Mouse (Mus musculus): ENCODE results near the gene Zup1. TPM values are rescaled to one million over a fixed set of nuclear protein-coding genes. Genes with fewer than 3 reads are reported as not detected.
"Not testable (repeated sequence)": the region's sequence is repeated elsewhere in the genome, so short reads cannot be mapped to it uniquely, and the experiment has no call there.

The Zup1 gene
- total RNA-seq (2022): 10 to 100 TPM; 17.3 to 26.7 (median 20.7) TPM

- peak; percentile 81 for DNase-seq
Measured at GRCm38 (mm10) chr10:33950803-33951583, at the start of gene Zup1. TSS of gene Zup1 (minus strand) at chr10:33951269.

DNA sequence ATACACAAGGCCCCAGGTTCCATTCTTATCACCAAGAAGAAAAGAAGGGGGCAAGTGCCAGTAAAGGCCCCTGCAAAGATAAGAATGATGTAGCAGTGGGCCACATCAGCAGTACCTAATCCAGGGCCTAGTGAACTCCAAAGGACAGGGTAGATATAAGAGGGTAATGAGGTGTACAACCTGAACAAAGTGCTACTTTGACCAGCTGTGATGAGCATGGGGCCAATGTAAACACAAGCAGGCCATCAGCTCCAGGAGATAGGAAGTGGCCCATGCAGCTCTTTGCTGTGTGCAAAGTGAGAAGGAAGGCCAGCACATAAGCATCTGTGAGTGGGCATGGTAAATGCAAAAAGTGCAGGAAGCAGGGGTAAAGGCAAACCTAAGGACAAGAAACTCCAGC, 47.3 kb upstream of the Zup1 start:
- no peak for DNase-seq

- DNase-seq: not testable (repeated sequence)
Measured at GRCm38 (mm10) chr10:33996686-33997085, 45.6 kb upstream of the Zup1 start.

- DNase-seq: peak; percentile 35
Measured at GRCm38 (mm10) chr10:33986771-33987170, 35.7 kb upstream of the Zup1 start.

GRCm38 (mm10) chr10:33974781-33975494, 23.9 kb upstream of the Zup1 start:
- no peak for DNase-seq

GRCm38 (mm10) chr10:33952509-33952908, 1.4 kb upstream of the Zup1 start:
- no peak for DNase-seq

DNA sequence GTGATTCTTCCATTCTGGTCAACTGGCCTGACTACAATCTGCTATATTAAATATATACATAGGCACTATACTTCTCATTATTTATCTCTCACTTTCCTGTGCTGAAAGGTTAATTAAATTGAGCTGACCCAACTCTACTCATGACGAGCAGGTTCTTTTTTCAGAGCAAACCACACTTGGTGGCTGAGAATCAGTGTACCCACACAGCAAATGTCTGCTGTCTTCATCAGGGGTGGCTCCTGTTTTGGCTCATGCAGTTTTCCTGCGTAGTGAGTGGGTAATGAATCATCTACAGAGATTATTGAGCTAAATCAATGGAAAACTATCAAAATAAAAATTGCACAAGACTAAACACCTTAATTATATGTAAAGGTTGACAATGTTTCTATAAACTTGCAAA, 4.7 kb downstream of the Zup1 start:
- DNase-seq: no peak

DNA sequence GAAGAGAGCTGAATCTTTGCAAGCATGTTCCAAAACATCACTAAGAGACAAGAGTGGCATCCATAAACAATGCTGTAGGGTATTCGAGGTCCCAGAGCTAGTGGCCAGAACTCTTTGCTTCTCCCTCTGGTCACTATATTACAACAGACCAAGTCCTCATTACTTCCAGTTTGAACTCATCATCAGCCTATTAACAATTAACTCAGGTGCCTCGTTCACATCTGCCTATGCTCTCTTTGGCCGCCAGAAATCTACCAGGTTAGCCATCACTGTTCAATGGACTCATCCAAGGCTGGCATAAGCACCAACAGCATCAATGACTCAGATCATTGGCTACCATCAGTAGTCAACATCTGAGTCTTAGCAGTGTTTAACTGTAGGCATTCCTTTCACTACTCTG, 5.7 kb downstream of the Zup1 start:
- DNase-seq: no peak

- DNase-seq: no peak
Measured at GRCm38 (mm10) chr10:33940702-33941101, 10.4 kb downstream of the Zup1 start.

- no peak for DNase-seq
Measured at GRCm38 (mm10) chr10:33905489-33905888, 45.6 kb downstream of the Zup1 start.

GRCm38 (mm10) chr10:33904530-33905481, 46.3 kb downstream of the Zup1 start, which contains the start of gene Rsph4a:
TSS of gene Rsph4a (plus strand) at chr10:33905111.
- DNase-seq: peak; percentile 31

- DNase-seq: not testable (repeated sequence)
Measured at GRCm38 (mm10) chr10:33901520-33901919, 49.5 kb downstream of the Zup1 start.

DNA sequence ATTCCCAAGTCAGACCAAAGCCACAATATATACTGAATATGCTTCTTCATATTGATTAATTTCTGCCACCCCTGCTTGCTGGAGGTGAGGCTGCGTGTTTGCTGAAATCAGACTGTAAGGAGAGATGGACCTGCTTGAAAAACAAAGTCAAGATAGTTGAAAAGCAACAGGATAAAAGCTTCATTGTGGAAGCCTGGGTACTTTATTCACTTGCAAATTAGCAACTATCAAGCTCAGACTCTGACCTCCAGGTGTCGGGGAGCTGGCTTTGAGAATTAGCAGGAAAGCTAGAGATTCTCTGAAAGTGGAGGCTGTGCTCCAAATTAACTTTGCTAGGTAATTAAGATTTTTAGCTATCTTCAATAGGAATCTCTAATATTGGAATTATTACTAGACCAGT, 68.7 kb downstream of the Zup1 start:
- not testable (repeated sequence) for DNase-seq

- DNase-seq: no peak
Measured at GRCm38 (mm10) chr10:33872672-33873398, 78.2 kb downstream of the Zup1 start.

DNA sequence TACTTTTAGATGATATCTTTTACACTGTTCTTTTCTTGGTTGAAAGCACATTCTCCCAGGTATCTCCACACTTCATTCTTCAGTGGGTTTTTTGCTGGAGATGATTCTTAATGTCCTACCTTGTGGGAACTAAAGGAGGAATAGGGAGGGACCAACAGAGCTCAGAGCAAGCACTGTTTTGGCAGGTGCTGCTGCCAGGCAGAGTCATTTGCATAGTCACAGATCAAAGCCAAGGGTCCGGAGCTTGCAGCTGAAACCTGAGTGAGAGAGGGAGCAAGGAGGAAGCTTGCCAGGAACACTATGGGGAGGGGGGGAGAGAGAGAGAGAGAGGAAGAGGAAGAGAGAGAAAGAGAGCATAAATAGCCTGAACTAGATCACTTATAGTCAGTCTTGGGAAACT, 80.6 kb downstream of the Zup1 start:
- no peak for DNase-seq

Other genes starting within 250 kb of the Zup1 start
- not detected for gene Sult3a2, start 164.6 kb downstream of the Zup1 start, total RNA-seq (2022)
- under 1 TPM in 1 of 4 experiments, not detected in 3; 0.20 TPM for gene Sult3a1, start 93.5 kb downstream of the Zup1 start, total RNA-seq (2022)
- gene Rsph4a, start 46.2 kb downstream of the Zup1 start, total RNA-seq (2022): under 1 TPM; 0.15 to 0.84 (median 0.40) TPM
- 100 to 1,000 TPM in 2 of 4 experiments, 10 to 100 TPM in 2; 96.3 to 117 (median 103) TPM for gene Rwdd1, start 68.4 kb upstream of the Zup1 start, total RNA-seq (2022)
- gene Trappc3l, start 86.3 kb upstream of the Zup1 start, total RNA-seq (2022): not detected
- gene Calhm4, start 93.0 kb upstream of the Zup1 start, total RNA-seq (2022): not detected
- gene Calhm5, start 145.2 kb upstream of the Zup1 start, total RNA-seq (2022): under 1 TPM; 0.22 to 0.54 (median 0.28) TPM
- 1 to 10 TPM in 1 of 4 experiments, under 1 TPM in 3; 0.59 to 1.1 (median 0.74) TPM for gene Calhm6, start 176.7 kb upstream of the Zup1 start, total RNA-seq (2022)

Measured in adrenal gland, adult 8-10 months (tissue).